Mouse (Mus musculus) embryonic fibroblast, embryonic 13.5 days (primary cell): ENCODE measurements at regions not wholly inside any gene's neighbourhood (a gene's known extent, or its start where the extent isn't known, plus 50 kb on each side); places are given as distances from the start of the nearest gene placed in this dataset.

Experiments used
- CTCF ChIP-seq: IDR thresholded peaks from 2 replicates; pipeline ENCODE4 v1.5.1; 2011; ENCODE audit warnings: mild to moderate bottlenecking, control low read depth, low read length, moderate library complexity, borderline replicate concordance; ENCODE audit not compliant: insufficient read depth
- POLR2A ChIP-seq: IDR thresholded peaks from 2 replicates; pipeline ENCODE4 v1.6.1; 2011; ENCODE audit warnings: low read depth, mild to moderate bottlenecking, control low read depth, low read length, moderate library complexity

- TF ChIP-seq POLR2A = no peak
- TF ChIP-seq CTCF = no peak
Observed at GRCm38 (mm10) chr8:91973951-91974439, 172.1 kb upstream of the Irx3 start.
